Comparison of ENCODE assay signal across 8 mouse cellular contexts in the genomic region with DNA sequence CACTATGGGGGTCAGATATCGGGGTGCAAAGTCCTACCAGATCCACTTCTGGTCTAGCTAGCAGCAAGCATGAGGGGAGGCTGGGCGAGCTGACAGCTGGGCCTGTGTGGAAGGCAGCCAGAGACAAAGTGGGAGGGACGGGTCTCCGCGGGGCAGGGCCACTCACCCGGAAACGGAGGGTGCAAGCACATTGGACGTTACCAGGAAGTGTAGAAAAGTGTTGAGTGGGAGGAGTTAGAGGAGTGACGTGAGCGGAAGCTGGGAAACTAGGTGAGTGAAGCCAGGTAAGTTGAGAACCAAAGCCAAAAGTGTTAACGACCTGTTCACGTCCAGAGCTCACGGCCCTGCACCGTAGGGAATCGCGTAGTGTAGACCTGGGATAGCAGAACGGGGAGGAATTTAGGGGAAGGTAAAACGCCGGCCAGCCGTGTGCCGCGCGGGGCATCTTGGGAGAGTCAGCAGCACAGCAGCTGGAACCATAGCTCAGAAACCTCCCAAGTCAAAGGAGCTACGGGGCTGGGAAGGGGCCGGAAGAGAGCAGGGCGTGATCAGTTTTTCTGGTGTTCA. TPM values are rescaled to one million over a fixed set of nuclear protein-coding genes. Genes with fewer than 3 reads are reported as not detected.
DNase-seq lines count a peak whose midpoint lies in the region; ATAC-seq lines count a peak whose summit lies in the region.

A gene (plus strand): TSS at position 237 of the 567 bp plus-strand sequence.

- H3K4me1 ChIP-seq in heart, embryonic 10.5 days: peaks cover 6% of the 10 kb centered on the region; the same call in 1 of the 2 replicates
- H3K4me1 ChIP-seq in kidney, embryonic 15.5 days: peaks cover 8% of the 10 kb centered on the region

- peak within 1 kb of the TSS; percentile 73 for H3K4me2 ChIP-seq in kidney, embryonic 15.5 days

- peak; percentile 99 for ATAC-seq in erythroblast, adult 5-6 weeks (replicated peaks; ENCODE audit: low FRiP score, poor library complexity, severe bottlenecking)
- peak; percentile 100 for ATAC-seq in kidney, embryonic 15.5 days (replicated peaks; ENCODE audit: low FRiP score)
- peak; percentile 98 for ATAC-seq in monocyte, adult 5-6 weeks (replicated peaks; ENCODE audit: insufficient number of reproducible peaks, low FRiP score, low TSS enrichment, poor library complexity, severe bottlenecking)

- H3K27me3 ChIP-seq in heart, embryonic 10.5 days (ENCODE audit: insufficient read depth, poor library complexity, severe bottlenecking): no peaks in the 10 kb centered on the region
- H3K27me3 ChIP-seq in kidney, embryonic 15.5 days: no peaks in the 10 kb centered on the region; the same call in 1 of the 2 replicates

- under 1% methylated on average over 26 of the region's 26 CpGs for WGBS in heart, embryonic 10.5 days
- WGBS in kidney, embryonic 15.5 days: under 1% methylated on average over 26 of the region's 26 CpGs

- peak; percentile 93 to 95 for DNase-seq in B cell, adult 2 months
- DNase-seq in brain, adult 2 months (ENCODE audit: low read depth, low spot score): peak; percentile 95
- peak; percentile 98 for DNase-seq in heart, embryonic 10.5 days (ENCODE audit: low spot score)
- peak; percentile 92 for DNase-seq in liver
- DNase-seq in spleen, postnatal 4 days (ENCODE audit: low spot score in 2 of 2): peak; percentile 88 to 92

- 0 out of 2 replicates have a peak, but pooled peaks cover 4% of the 10 kb centered on the region for H3K36me3 ChIP-seq in heart, embryonic 10.5 days
- peaks cover 10% of the 10 kb centered on the region; the same call in 1 of the 2 replicates for H3K36me3 ChIP-seq in kidney, embryonic 15.5 days

- peak within 1 kb of the TSS; percentile 88 for H3K27ac ChIP-seq in heart, embryonic 10.5 days
- peak within 1 kb of the TSS; percentile 98 for H3K27ac ChIP-seq in kidney, embryonic 15.5 days

- H3K9me3 ChIP-seq in heart, embryonic 10.5 days: no peaks in the 10 kb centered on the region
- H3K9me3 ChIP-seq in kidney, embryonic 15.5 days (replicated peaks): no peaks in the 10 kb centered on the region

- H3K9ac ChIP-seq in kidney, embryonic 15.5 days: peak within 1 kb of the TSS; percentile 54

- peak within 1 kb of the TSS; percentile 73 for H3K4me3 ChIP-seq in heart, embryonic 10.5 days
- H3K4me3 ChIP-seq in kidney, embryonic 15.5 days (replicated peaks): peak within 1 kb of the TSS; percentile 76

RNA-seq across cellular contexts. Expression of the gene that starts here (rescaled TPM):
- total RNA-seq in erythroblast, adult 5-6 weeks (2015; ENCODE audit: low replicate concordance): 4.0 and 5.4 TPM in 2 replicates
- 1.7 and 4.0 TPM in 2 replicates for total RNA-seq in erythroblast, adult 5-6 weeks (2017; ENCODE audit: low replicate concordance)
- polyA plus RNA-seq in heart, embryonic 10.5 days (2016; fragmentation: Nextera tagmentation; extraction: Ambion mirVana): 13.2 and 14.1 TPM in 2 replicates
- polyA plus RNA-seq in kidney, embryonic 15.5 days (2015; fragmentation: Nextera tagmentation; extraction: Ambion mirVana): 16.5 and 17.8 TPM in 2 replicates
- total RNA-seq in monocyte, adult 5-6 weeks (2017): 26.6 to 33.0 TPM (median 27.2 TPM) in 3 replicates

Comparison
In these comparisons a context has a peak if more than half of its experiments do, and no peak if none do; other contexts are left out.
1. Peak in every context shown above with its lines: DNase-seq, ATAC-seq, H3K4me3 ChIP-seq and H3K27ac ChIP-seq.